Mouse (Mus musculus): ENCODE results near the gene Kcp.

Kcp gene

DNA sequence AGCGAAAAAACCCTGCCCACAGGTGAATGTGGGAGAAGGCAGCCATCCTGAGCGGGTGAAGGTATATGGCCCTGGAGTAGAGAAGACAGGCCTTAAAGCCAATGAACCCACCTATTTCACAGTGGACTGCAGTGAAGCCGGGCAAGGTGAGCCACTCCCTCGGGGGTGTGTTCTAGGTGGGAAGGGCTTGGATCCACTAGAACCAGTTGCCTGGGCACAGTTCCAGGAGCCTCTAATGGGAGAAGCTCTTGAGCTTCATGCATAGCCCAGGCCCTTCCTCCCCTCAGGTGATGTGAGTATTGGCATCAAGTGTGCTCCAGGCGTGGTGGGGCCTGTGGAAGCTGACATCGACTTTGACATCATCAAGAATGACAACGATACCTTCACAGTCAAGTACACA, 62.4 kb downstream of the Kcp start:
- no peak for TF ChIP-seq GATA4 (IDR thresholded peaks at IDR 0.05; ENCODE audit: insufficient replicate concordance, low read length)

DNA sequence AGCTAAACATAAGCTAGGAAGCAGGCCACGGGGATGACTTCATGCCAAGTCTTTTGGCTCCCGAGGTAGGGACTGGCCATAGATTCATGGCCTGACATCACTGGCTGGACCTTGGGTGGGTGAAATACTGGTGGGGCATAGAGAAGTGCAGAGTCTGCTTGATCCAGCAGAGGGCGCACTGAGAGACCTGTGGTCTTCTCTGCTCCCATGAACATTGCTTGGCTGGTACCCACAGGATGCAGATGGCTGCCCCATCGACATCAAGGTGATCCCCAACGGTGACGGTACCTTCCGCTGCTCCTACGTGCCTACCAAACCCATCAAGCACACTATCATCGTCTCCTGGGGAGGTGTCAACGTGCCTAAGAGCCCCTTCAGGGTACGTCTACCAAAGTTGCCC, 63.0 kb downstream of the Kcp start:
- TF ChIP-seq GATA4 (IDR thresholded peaks at IDR 0.05; ENCODE audit: insufficient replicate concordance, low read length), result no peak

DNA sequence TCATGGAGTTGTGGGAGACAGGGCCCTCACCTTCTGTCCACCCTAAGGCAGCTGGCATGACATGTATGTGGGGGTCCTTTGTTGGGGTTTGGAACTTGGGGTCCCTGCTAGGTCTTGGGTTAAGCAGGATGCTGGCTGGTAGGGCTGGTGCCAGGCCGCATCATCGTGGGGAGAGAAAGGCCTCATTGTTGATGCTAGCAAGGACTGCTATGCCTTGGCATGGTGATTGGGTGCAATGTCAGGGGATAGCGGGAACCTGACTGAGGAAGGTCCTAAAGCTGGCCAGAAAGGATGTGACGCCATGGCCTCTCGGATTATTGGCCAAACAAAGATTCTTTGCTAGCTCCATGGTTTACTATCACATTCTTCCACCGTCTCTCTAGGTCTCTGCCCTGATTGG, 68.0 kb downstream of the Kcp start:
- TF ChIP-seq GATA4 (IDR thresholded peaks at IDR 0.05; ENCODE audit: insufficient replicate concordance, low read length), result no peak

DNA sequence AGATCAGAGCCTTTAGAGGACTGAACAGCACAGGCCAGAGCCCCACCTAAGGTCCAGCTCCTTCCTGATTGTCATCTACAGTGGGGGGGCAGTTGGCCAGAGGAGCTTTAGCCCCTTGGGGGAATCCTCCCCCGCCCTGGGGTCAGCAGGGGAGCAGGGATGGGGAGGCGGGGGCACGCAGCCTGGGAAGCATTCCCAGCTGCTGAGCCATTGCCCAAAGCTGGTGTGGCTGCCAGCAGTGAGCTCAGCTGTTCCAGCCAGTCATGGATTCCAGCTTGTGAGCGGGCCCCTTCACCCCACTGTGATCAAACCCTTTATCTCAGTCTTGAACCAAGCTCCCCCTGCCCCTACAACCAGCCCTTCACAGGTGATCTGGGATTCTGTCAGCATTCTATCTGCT, 68.5 kb downstream of the Kcp start:
- TF ChIP-seq GATA4 (IDR thresholded peaks at IDR 0.05; ENCODE audit: insufficient replicate concordance, low read length), result no peak

DNA sequence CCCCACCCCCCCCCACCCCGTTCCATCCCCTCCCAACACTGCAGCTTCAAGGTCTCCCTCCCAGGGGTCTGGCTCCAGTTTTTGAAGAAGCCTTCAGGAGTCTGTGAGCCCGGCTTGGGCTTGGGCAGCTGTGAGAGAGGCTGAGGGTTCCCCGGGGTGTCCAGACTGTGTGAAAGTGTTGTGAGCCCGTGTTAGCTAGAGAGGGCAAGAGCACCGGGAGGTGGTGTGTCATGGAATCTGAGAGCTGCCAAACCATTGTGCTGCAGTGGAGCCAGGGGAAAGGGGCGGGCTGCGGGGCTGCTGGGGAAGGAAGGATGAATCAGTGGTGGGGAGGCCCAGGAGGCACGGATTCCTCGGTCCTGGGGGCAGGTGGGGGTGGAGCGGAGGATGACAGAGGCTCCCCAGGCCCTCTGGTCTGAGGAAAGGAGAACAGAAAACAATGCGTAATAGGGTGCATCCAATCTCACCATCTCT, 71.3 kb downstream of the Kcp start:
- TF ChIP-seq GATA4 (IDR thresholded peaks at IDR 0.05; ENCODE audit: insufficient replicate concordance, low read length), result no peak

DNA sequence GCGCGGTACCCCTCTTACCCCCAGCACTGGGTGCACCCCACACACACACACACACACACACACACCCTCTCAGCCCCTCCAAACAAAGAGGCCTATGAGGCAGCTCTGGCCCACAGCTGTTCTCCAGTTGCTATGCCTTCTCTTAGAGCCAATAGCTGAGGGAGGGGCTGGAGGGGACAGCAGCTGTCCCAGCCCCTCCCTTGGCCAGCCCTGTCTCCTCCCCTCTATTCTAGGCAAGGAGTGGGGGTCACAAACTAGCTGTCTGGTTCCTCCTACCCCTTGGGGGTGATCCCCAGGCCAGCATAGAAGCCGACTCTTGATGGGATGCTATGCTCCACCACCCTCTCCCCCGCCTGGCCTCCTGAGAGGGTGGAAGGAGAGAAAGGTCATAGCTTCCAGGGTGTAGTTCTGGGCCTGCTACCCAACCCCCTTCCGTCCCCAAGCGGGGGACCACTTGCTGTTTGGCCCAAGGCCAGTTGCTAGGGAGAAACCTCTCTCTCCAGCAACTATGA, 71.8 kb downstream of the Kcp start:
- TF ChIP-seq GATA4 (IDR thresholded peaks at IDR 0.05; ENCODE audit: insufficient replicate concordance, low read length), result no peak

DNA sequence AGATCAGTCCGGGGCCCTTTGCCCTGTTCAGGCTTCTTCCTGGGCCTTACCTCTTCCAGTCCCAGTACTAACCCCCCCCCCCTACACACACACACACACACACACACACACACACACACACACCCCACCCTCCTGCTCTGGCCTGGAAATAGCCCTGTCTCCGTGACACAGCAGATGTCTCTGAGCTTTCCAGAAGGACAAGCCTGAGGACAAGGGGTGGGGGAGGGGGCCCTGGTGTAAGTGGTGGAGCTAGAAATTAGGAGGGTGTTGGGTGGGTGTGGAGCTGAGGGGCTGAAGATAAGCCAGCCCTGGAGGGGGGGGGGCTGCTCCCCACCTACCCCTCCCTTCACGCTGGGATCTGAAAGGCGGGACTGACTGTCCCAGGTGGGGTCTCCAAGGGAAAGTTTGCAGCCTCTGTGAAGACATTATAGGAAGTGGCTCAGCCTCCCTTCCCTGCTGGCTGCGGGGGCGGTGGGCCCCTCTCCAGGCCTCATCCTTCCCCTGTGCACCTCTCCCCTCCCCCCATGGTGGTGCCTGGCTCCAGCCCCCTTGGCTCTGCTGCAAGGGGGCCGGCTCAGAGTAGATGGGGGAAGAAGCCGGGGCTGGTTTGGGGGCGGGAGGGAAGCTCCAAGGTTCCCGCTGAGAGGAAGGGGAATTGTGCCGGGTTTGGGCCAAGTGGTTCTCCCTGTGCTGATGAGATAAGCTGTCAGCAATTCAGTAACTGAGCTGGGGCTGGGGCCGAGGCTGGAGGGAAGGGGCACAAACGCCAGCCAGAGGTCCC, 72.7 kb downstream of the Kcp start:
- no peak for TF ChIP-seq GATA4 (IDR thresholded peaks at IDR 0.05; ENCODE audit: insufficient replicate concordance, low read length)

DNA sequence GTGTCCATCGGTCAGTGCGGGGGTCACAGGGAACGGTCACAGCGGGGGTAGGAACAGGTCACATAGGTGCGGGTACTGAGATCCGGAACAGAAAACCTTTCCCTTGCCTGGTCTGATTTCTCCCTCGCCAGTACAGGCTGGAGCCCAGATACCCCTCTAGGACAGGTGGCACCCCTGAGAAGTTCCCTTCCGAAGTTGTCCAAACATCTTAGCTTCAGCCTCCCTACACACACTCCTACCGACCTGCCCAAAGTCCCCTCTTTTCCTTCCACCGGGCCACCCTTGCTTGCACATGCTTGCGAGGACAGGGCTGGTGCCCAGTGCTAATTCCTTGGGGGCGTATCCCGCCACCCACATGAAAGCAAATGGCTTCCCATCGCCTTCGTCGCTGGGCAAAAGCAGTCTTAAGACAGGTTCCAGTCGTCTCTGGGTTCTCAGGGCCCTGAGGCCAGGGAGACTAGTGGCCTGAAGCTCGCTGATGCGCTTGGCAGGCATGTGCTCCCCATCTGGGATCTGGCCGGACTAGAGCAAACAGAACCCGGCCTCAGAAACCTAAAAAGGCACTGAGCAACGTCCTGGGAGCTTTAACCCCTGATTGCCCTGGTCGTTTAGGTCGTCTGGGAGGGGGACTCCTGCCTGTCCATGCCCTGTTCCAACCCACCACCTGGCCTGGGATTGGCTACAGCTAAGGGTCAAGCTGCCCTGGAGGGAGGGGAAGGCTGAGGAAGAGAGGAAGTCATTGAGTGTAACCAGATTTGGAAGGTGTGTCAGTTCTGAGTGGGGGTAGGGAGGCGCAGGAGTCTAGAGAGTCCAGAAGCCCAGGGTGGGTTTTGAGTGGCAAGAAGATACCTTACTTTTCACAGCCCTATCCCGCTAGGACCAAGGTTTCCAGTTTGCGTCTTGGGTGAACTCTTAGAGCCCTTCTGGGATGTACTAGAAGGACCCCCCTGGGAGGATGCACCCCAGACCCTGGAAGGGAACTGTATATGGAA, 73.7 kb downstream of the Kcp start:
- TF ChIP-seq GATA4 (IDR thresholded peaks at IDR 0.05; ENCODE audit: insufficient replicate concordance, low read length), result no peak

DNA sequence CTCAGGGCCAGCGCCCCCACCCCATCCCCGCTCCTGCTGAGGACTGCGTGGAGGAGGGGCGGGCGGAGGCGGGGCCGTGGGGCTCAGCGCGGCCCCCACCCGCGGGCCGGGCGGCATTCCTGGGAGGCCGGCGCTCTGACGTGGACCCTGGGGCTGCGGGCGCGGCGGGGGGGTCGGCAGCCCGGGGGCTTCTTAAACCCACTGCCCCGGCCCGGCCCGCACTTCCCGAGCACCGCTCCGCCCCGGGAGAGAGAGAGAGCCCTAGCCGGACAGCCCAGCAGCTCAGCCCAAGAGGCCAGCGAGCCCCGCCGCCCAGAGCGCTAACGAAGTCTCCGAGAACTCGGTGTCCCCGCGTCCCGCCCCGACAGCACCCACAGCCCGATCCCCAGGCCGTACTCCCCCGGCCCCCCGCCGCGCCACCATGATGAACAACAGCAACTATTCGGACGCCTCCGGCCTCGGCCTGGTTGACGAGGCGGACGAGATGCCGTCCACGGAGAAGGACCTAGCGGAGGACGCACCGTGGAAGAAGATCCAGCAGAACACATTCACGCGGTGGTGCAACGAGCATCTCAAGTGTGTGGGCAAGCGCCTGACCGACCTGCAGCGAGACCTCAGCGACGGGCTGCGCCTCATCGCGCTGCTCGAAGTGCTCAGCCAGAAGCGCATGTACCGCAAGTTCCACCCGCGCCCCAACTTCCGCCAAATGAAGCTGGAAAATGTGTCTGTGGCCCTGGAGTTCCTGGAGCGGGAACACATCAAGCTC, 74.5 kb downstream of the Kcp start, which contains the start of gene Flnc:
Gene Flnc, plus strand, starts transcription at position 219 of the 766 bp plus-strand sequence.
- TF ChIP-seq GATA4 (IDR thresholded peaks at IDR 0.05; ENCODE audit: insufficient replicate concordance, low read length), result no peak

DNA sequence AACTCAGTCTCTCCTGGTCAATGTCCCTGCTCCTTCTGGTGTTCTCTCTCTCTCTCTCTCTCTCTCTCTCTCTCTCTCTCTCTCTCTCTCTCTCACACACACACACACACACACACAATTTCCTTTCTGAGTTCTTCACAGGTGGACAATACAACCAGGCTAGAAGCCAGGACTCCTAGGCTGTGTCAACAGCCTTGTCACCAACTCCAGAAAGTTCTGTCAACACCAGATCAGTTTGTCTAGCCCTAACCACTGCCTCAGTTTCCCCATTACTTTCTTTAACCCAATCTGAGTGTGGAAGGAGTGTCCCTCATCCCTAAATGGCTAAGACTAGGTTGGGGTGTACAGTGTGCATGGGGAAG, 75.1 kb downstream of the Kcp start:
- no peak for TF ChIP-seq GATA4 (IDR thresholded peaks at IDR 0.05; ENCODE audit: insufficient replicate concordance, low read length)

DNA sequence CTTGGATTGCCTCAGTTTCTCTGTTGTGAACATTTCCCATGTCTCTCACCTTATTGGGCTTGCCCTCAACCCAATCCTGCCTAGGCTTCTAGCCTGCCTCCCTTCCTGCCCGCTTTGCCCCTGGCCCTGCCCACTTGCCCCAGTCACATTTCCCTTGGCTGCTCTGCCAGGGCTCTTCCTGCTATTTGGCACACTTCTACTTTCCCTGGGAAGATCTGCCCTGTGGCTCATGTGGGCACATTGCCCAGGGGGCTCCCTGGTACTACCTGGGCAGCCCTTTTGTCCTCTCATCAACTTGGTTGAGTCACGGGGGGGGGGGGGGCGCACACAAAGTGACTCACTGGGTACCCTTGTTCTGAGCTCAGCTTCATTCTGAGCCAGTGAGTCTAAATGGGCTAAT, 75.6 kb downstream of the Kcp start:
- no peak for TF ChIP-seq GATA4 (IDR thresholded peaks at IDR 0.05; ENCODE audit: insufficient replicate concordance, low read length)

DNA sequence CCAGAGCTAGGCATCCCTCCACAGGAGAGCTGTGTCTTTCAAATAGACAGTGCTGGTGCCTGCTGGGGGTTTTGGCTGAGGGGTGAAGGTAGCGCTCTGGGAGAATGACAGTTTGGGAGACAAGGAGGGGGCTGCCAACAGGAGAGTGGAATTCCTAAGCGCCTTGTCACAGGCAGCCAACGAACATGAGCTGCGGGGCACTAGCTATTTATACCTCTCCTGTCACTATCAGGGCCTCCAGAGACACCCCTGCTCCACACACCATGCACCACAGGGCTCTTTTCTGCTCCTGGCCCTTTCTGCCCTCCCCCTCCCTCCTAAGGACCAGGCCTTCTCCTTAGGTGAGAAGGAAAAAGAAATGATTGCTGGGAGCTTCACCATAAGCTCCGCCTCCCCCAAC, 76.3 kb downstream of the Kcp start:
- no peak for TF ChIP-seq GATA4 (IDR thresholded peaks at IDR 0.05; ENCODE audit: insufficient replicate concordance, low read length)

DNA sequence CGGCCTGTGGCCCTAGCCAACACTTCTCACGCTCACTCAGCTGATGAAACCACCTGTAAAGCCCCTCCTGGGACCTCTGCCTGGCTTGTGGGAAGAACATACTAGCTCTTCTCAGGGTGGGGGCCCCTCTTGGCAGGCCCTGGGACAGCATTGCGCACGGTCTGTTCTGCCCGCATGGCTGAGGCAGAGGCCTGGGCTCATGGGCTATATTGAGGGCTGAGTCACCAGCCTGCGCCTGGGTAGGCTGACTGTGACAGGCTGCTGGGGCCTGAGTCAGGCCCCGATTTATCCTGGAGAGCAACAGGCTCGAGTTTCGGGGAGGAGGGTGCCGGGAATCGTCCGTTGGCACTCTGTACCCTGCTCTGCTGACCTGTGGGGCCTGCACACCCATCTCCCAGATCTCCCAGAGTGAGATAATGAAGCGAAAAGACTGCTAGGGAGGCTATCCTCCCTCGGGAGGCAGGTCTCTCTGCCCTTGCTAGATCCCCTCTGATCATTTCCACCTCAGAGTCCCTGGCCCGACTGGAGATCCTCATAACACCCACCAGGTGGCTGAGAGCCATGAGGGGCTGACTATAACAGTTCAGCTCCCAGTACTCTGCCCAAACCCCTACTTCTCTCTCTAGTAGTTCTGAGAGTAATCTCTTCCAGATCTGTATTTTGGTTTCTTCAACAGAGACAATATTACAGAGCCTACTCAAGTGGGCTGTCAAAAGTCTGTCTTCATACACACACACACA, 76.9 kb downstream of the Kcp start:
- no peak for TF ChIP-seq GATA4 (IDR thresholded peaks at IDR 0.05; ENCODE audit: insufficient replicate concordance, low read length)

DNA sequence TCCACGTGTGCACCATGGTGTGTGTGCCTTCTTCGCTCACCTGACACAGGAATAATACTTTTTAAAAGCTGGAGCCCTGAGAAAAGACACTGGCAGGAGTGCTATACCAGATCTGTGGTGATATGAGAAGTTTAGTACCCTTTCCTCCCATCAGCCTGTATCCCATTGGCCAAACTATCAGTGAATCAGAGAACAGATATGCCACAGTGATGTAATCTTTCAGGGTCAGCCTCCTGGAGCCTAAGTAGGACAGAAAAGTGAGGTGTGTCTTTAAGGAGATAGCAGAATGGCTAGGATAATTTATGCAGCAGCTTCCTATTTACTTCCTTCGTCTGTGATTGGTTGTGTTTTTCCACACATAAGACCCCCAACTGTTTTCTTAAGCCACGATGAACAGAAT, 79.6 kb downstream of the Kcp start:
- TF ChIP-seq GATA4 (IDR thresholded peaks at IDR 0.05; ENCODE audit: insufficient replicate concordance, low read length), result no peak

Measured in liver, adult (tissue).